Mouse (Mus musculus) T-helper 17 cell (primary cell): ENCODE measurements around the gene Rhbdd1.

Experiments
- in situ Hi-C, 2 experiments: fragments of 300-600 bp; cut with MboI, MseI; formaldehyde crosslinking; loops; 1 replicate in 1 of 2; 2 replicates in 1 of 2; pipeline ENCODE4 v1.15.1; 2025; ENCODE audit warnings: high pct_unique_total_duplicates in 2 of 2

The Rhbdd1 gene

GRCm38 (mm10) chr1:82291151-82291797 is 25.0 kb upstream of the Rhbdd1 start, which contains the start of gene Irs1:
Irs1 (minus strand) TSS chr1:82291416.
- in situ Hi-C loops: loop anchor here (5.0 to 25.0 kb wide), 4 partner anchors 974 to 1629 kb away; no protein-coding TSS in a partner anchor

DNA sequence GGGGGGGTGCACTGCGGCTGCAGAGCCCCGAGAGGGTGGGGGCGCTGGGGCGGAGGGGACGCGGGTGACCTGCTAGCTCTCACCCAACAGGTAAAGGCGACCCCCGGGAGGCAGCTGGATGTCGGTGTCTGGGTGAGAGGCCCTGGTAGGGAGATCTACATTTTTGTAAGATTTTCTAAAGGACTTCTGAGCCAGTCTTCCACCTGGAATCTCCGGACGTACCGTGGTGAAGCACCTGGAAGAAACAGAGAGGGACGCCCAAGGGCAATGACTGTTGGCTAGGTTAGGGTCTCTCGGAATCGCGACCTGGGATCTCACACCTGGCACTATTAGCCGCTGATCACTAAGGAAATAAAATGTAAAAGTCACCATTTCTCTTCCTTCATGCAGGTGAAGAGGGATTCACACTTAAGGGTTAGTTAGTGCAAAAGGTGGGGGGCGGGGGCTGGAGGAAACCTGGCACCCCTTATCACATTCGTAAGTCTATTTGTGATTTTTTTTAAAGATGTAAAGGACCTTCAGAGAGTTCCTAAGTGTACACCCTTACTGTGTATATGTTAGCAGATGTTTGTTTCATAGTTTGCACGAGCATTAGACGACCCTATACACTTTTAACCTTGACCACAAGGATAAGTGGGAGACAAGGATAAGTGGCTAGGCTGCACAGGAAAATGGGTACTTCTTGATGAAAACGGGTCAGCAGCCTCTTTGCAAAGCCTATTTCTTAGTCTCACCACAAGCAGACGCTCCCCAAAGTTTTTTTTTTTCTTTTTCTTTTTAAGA is 24.1 kb upstream of the Rhbdd1 start:
- in situ Hi-C loops: loop anchor here (5.0 to 25.0 kb wide), 4 partner anchors 975 to 1630 kb away; no protein-coding TSS in a partner anchor

GRCm38 (mm10) chr1:82292771-82293170 is 23.5 kb upstream of the Rhbdd1 start:
- in situ Hi-C loops: loop anchor here (5.0 to 25.0 kb wide), 4 partner anchors 975 to 1630 kb away; no protein-coding TSS in a partner anchor

- in situ Hi-C loops: loop anchor here (5.0 to 25.0 kb wide), 4 partner anchors 977 to 1632 kb away; no protein-coding TSS in a partner anchor
These were observed 22.1 kb upstream of the Rhbdd1 start for GRCm38 (mm10) chr1:82294102-82294501.

GRCm38 (mm10) chr1:82298586-82298985 is 17.7 kb upstream of the Rhbdd1 start:
- in situ Hi-C loops: loop anchor here (10.0 to 25.0 kb wide), 3 partner anchors 1344 to 1636 kb away; no protein-coding TSS in a partner anchor

DNA sequence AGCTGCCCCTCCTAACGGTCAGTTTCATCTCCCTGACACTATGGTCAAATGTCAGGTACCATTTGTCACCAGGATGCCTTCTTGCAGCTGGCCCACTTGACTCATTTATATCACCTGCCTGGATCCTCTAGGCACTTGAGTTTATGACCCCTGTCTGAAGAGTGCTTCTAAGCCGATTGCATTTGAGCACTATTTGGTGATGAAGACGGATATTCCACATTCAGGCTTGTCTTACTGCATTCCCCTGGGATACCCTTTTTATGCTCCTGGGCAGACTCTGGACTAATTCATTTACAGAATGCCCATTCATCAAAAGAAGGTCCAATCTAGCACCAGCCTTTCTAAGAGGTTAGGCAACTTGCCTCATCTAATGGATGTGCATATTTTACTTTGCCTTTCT is 11.8 kb upstream of the Rhbdd1 start:
- in situ Hi-C loops: no loop called here

GRCm38 (mm10) chr1:82316746-82317126 is 484 bp downstream of the Rhbdd1 start:
- in situ Hi-C loops: no loop called here

DNA sequence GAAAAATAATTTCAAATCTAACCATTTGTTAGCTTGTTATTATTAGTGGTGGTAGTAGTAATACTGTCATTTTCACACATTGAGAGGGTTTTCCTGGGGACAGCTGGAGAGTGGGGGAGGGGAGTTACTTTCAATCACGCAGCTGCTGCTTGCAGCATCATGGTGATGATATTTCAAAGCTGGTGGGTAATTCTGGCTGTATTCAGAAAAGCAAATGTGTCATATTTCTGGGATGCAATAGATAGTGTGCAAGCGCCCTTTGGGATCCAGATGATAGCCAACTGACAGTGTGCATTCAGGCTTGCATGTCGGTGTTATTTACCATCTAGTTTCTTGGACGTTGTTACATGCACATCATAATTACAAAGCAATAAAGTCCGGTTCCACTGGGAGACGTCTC is 4.2 kb downstream of the Rhbdd1 start:
- in situ Hi-C loops: no loop called here

DNA sequence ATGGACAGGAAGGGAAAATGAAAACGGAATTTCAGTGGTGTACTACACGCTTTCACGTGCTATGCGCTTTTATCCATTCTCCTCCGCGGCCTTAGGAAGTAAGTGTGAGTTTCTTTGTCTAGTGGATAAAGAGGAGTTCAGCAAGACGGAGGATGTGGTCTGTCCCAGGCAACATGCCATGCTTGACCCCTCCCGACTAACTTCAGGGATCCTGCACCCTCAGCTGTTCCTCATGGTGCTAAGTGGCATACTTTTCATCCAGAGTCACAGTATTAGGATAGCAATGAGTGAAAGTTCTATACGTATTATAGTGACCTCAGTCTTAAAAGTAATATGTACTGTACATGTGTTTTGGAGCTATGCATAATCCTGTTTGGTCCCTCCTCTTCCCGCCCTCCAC is 4.6 kb downstream of the Rhbdd1 start:
- in situ Hi-C loops: no loop called here

DNA sequence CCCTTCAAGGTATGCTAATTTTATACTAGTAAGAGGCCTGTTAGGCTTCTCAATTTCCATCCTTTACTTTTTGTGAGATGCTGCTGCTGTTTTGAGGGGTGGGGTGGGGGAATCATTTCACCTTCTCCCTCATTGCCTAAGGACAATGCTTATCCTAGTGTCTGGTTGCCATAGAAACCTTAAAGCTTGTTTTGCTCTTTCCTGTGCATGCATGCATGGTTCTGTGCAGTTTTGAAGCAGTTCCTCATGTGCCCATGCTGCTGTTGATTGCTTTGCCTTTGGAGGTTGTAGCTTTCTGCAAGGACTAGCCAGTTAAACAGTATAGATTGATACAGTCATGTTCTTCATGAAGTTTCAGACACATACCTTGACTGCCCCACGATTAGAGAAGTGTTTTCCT is 5.2 kb downstream of the Rhbdd1 start:
- in situ Hi-C loops: no loop called here

DNA sequence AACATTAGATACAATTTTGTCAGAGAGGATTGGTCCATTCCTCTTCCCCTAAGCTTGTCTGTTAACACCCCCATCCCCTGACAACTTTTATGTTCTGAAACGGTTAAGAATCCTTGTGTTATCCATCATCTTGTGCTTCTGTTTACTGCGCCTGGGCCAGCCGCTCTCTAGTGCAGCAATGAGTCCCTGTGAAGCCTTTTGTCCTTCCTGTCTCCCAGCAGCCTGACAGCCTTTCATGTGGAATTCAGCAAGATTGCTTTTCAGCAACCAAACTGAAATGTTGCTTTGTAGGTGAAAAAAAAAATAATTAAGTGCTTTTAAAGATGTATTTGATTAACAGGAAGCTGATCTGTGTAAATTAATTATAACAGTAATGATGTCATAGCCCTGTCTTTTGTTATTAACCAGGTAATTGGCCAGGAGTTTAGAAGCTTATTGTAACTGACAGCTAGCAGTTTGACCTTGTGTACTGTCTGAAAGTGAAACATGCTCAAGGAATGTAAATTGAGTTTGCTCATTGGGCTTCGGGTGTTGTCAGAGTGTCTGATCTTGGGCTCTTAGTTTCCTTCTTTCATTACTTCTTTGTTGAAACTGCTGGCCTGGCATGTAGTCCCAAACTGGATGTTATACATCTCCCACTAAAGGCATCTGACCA is 8.0 kb downstream of the Rhbdd1 start:
- in situ Hi-C loops: no loop called here

GRCm38 (mm10) chr1:82326120-82326519 is 9.9 kb downstream of the Rhbdd1 start:
- in situ Hi-C loops: no loop called here

GRCm38 (mm10) chr1:82328033-82328775 is 12.0 kb downstream of the Rhbdd1 start:
- in situ Hi-C loops: no loop called here

- in situ Hi-C loops: no loop called here
These were observed 13.1 kb downstream of the Rhbdd1 start for GRCm38 (mm10) chr1:82329237-82329953.

GRCm38 (mm10) chr1:82329954-82330247 is 13.6 kb downstream of the Rhbdd1 start:
- in situ Hi-C loops: no loop called here

- in situ Hi-C loops: no loop called here
These were observed 18.3 kb downstream of the Rhbdd1 start for GRCm38 (mm10) chr1:82334506-82334905.

- in situ Hi-C loops: no loop called here
These were observed 36.8 kb downstream of the Rhbdd1 start for GRCm38 (mm10) chr1:82353089-82353488.

GRCm38 (mm10) chr1:82353755-82354154 is 37.5 kb downstream of the Rhbdd1 start:
- in situ Hi-C loops: no loop called here

DNA sequence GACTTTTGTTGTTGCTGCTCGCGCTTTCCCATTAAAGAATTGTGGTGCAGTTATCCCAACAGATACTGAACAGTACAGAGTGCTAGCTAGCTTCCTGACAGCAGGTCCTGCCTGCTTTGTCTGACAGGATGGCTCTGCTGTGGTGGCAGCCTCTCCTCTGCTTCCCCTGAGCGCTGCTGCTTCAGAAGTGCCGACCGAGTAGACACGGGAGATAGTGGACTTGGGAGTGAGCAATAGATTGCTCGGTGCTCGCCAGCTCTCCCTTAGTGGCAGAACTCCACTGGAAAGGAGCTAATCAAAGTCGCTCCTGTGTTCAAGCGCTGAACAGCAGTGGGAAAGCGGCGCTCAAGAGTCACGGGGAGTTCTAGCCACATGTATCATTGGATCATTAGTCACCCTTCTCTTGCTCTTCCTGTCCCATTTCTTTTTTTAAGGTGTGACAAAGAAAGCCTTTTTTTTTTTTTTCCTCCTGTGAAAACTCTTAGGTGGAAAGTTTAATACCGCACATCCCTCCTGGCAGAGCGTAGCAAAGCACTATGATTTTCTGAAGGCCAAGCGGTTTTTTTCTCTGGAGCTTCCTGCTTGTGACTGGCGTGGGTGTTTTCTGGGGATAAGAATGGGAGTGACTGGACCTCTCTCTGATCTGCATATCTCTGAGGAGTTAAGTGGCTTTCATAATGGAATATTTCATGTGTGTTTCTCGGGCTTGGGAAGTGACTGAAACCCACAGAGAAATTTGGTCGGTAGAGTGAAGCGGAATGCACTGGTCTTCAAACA is 42.8 kb downstream of the Rhbdd1 start:
- in situ Hi-C loops: no loop called here

DNA sequence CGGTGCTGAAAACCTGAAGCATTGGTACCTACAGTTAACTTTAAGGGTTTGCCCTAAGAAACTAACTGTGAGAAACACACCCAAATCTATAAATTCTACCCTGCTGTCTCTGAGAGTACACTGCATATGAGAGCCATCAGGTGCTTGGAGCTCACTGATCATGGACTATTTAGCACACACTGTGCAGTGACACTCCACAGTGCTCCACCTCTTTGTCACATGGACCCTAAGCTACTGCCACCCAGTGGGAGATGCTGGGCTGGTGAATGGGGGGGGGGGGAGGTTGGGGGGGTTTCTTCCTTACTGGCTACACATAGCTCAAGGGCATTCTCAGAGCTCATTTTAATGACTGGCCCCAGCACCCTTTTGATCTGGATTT is 43.4 kb downstream of the Rhbdd1 start:
- in situ Hi-C loops: no loop called here
